Mouse (Mus musculus) right cerebral cortex, postnatal 25 days (tissue): ENCODE data around the gene S100a3.

Experiments
- DNase-seq: peaks from one replicate; pipeline ENCODE4 v3.0.0; 2022

The S100a3 gene

DNA sequence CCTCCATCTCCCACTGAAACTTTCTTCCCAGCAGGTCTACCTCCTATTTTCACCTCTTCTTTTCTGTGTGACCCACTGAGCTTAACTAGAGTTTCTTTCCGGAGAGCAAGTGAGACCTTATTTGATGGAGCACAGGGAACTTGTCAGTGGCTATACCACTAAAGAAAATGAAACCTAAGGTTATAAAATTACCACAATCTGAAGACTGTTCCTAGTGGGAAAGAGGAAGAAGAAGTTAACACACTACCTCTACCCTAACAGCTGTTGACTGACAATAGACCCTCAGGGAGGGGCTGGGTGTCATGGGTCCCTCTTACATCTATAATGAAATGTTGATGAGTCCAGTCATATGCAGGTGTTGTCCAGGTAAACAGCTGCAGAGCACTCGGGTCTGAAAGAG, 71.6 kb downstream of the S100a3 start:
- DNase-seq = no peak

DNA sequence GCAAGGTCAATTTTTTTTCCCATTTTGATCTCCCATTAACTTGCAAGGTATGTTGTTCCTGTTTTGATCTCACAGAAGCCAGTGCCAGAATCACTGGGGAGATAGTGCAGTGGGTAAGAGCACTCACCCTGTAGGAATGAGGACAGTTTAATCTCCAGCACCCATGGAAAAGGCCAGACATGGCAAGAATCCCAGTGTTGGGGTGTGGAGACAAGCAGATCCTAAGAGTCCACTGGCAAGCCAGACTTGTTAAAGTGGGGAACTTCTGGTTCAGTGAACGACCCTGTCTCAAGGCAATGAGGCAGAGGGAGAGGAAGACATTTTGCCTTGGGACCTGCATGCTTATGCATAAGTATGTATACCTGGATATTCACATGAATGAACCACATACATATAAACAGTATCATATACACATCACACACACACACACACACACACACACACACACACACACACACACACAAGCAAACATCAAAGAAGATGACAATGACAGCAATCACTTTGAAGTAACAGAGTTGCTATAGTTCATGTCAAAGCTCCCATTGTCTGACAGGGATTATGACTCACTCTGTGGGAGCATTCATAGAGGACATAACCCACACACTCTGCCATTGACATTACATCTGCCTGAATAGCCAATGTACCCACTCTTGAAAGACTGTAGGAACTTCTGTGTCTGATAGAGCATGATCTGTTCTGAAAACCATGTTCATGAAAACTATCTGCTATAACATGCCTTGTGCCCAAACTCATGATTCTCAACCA, 78.3 kb downstream of the S100a3 start:
- no peak for DNase-seq

DNA sequence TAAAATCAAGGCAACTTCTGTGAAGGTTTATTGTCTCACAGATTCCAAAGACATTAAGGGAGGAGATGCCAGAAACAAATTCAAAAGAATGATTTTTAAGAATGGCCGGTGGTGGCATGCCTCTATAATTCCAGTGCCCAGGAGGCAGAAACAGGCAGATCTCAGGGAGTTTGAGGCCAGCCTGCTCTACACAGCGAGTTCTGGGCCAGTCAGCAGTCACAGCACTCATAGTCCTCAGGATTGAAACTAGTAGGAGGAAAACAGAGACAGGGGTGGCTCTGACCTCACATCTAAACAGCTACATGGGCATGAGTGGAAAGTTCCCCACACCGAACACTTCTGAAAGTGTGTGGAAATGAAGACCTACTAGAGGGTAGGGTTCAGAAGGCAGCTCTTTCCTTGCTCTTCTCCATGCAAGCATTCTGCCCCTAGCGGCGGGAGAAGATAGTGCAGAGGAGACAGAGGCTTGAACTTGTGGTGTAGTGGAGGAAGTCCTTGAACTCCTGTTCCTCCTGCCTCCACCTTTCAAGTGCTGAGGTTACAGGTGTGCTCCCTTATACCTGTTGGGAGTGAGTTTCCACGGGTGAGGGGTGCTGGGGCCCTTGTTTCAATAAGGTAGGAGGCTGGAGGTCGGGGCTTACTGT, 79.3 kb downstream of the S100a3 start:
- DNase-seq = no peak

DNA sequence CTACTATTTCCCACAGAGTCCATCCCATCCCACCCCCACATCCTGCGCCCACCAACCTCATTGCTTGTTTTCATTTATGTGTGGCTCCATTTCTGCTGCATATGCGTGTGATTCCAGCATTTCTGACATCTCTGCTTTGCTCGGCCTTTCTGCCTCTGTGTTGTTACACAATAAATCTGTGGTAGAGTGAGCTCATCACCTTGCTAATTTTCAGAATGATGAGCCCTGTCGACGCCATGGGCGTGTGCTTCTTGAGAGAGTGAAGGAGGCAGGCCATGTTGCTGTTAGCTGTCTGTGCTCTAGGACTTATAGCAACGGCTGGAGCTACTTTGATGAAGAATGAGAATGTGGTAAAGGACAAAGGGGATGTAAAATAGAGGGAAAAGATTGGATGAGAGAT, 80.6 kb downstream of the S100a3 start:
- DNase-seq = no peak

DNA sequence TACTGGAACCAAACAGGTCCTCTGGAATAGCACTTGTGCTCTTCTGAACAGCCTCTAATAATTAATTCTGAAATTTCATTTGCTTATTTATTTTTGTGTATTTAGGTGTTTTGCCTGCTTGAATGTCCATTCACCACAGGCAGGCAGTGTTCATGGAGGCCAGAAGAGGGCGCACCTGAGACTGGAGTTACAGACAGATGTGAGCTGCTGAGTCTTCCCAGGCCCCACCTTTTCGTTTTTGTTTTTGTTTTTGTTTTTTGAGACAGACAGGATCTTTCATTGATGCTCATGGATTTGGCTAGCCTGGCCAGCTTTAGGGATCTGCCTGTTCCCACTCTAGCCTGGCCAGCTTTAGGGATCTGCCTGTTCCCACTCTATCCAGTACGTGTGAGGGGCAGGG, 83.8 kb downstream of the S100a3 start:
- no peak for DNase-seq

DNA sequence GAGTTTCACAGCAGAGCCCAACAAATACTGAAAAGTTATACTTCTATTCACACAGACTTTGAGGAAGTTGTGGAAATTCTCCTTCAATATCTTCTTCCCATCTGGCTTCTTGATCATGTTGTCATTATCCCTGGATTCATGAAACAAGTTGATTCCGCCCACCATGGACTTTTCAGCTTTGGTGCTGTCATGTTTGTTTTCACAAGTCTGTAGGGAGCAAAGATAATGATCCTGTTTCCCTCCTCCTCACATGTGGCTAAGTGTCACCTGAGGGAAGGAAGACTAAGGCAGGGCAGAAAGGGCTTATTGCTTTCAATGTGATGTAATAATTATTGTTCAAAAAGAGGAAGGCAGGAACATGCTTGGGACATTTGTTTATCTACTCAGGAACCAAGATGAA, 86.9 kb downstream of the S100a3 start:
- no peak for DNase-seq

DNA sequence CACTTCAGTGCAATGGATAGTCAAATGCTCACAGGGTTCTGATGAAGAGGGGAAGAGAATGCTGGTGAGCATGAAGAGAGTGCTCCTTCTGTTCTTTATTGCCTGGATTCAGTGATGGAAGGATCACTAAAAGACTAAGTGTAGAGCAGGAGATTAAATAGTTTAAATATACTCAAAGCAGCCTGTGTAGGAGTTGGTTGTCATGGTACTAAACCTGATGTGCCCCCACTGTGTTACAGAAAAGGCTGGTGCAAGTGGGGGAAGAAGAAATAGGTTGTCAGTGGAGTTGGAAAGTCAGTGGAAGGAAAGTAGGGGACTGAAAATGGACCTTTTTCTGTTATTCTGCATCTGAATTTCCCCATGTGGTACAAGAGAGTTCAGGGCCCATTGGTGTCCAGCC, 88.6 kb downstream of the S100a3 start:
- DNase-seq = no peak

DNA sequence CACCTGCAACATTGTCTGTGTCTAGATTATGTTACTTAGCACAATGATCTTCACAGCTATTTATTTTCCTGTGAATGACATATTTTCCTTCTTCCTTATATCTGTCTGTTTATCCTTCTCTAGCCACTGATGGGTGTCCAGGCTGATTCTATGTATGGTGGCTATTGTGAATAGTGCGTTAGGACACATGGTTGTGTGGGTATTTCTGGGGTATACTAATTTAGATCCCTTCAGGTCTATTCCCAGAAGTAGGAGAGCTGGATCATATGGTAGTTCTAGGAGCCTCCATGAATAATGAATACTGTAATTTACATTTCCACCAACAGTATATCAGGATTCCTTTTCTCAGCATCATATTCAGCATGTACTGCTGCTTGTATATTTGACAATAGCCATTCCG, 89.5 kb downstream of the S100a3 start:
- DNase-seq = no peak
